Mouse (Mus musculus) mature B cell (primary cell): Measurements from ENCODE around the gene Nek1.

Experiments used
- in situ Hi-C: fragments of 300-500 bp; cut with MboI; formaldehyde crosslinking; loops from 2 replicates; pipeline ENCODE4 v1.14.3; 2019

Gene Nek1

GRCm38 (mm10) chr8:60992910-60993638, at the start of gene Nek1:
Gene Nek1, plus strand, starts transcription at chr8:60993195.
- in situ Hi-C loops: no loop called here

- in situ Hi-C loops: no loop called here
These were observed 45.5 kb upstream of the Nek1 start for GRCm38 (mm10) chr8:60947503-60947902.

- in situ Hi-C loops: no loop called here
These were observed 43.1 kb upstream of the Nek1 start for GRCm38 (mm10) chr8:60949859-60950258.

- in situ Hi-C loops: no loop called here
These were observed 41.7 kb upstream of the Nek1 start for GRCm38 (mm10) chr8:60951271-60951670.

GRCm38 (mm10) chr8:60951757-60952156, 41.2 kb upstream of the Nek1 start:
- in situ Hi-C loops: no loop called here

GRCm38 (mm10) chr8:60952803-60953202, 40.2 kb upstream of the Nek1 start:
- in situ Hi-C loops: no loop called here

- in situ Hi-C loops: no loop called here
These were observed 38.5 kb upstream of the Nek1 start for GRCm38 (mm10) chr8:60954281-60955014.

- in situ Hi-C loops: no loop called here
These were observed 36.1 kb upstream of the Nek1 start for GRCm38 (mm10) chr8:60956847-60957246.

GRCm38 (mm10) chr8:60962763-60963162, 30.2 kb upstream of the Nek1 start:
- in situ Hi-C loops: no loop called here

- in situ Hi-C loops: no loop called here
These were observed 29.1 kb upstream of the Nek1 start for GRCm38 (mm10) chr8:60963931-60964330.

- in situ Hi-C loops: no loop called here
These were observed 28.5 kb upstream of the Nek1 start for GRCm38 (mm10) chr8:60964518-60964917.

GRCm38 (mm10) chr8:60965306-60965705, 27.7 kb upstream of the Nek1 start:
- in situ Hi-C loops: no loop called here

GRCm38 (mm10) chr8:60965741-60966140, 27.3 kb upstream of the Nek1 start:
- in situ Hi-C loops: no loop called here

- in situ Hi-C loops: no loop called here
These were observed 23.9 kb upstream of the Nek1 start for GRCm38 (mm10) chr8:60969091-60969490.

- in situ Hi-C loops: no loop called here
These were observed 21.2 kb upstream of the Nek1 start for GRCm38 (mm10) chr8:60971808-60972207.

- in situ Hi-C loops: no loop called here
These were observed 19.5 kb upstream of the Nek1 start for GRCm38 (mm10) chr8:60973448-60973847.

GRCm38 (mm10) chr8:60974837-60975236, 18.2 kb upstream of the Nek1 start:
- in situ Hi-C loops: no loop called here

GRCm38 (mm10) chr8:60976818-60977217, 16.2 kb upstream of the Nek1 start:
- in situ Hi-C loops: no loop called here

- in situ Hi-C loops: no loop called here
These were observed 14.5 kb upstream of the Nek1 start for GRCm38 (mm10) chr8:60978496-60978895.

GRCm38 (mm10) chr8:60981388-60981787, 11.6 kb upstream of the Nek1 start:
- in situ Hi-C loops: no loop called here

GRCm38 (mm10) chr8:60982701-60983687, 10.0 kb upstream of the Nek1 start, which contains the start of gene Clcn3:
Gene Clcn3, minus strand, starts transcription at chr8:60983300.
- in situ Hi-C loops: no loop called here

- in situ Hi-C loops: no loop called here
These were observed 9.3 kb upstream of the Nek1 start for GRCm38 (mm10) chr8:60983688-60984079.
